Mouse (Mus musculus) ES-E14 (cell line): ENCODE results near the gene Rubcn. TPM values are rescaled to one million over a fixed set of nuclear protein-coding genes. Genes with fewer than 3 reads are reported as not detected.

ENCODE experiments used
- DNase-seq: peaks from one replicate; pipeline ENCODE4 v3.0.0-alpha.2; 2013; ENCODE audit warnings: low read depth, low spot score
- H3K27ac ChIP-seq: 2 replicates; pipeline ENCODE4 v1.5.1; 2012; ENCODE audit warnings: low read depth, mild to moderate bottlenecking, low read length, moderate library complexity, mixed read lengths; ENCODE audit not compliant: poor library complexity, insufficient read depth, severe bottlenecking
- H3K36me3 ChIP-seq: 2 replicates; pipeline ENCODE4 v1.6.1; 2012; ENCODE audit warnings: mild to moderate bottlenecking, low read length, moderate library complexity, mixed read lengths; ENCODE audit not compliant: control insufficient read depth, poor library complexity, insufficient read depth, severe bottlenecking
- H3K4me1 ChIP-seq, 2 experiments: fragments of 150-350 bp in 1 of 2; sonication (generic) in 1 of 2; 2 replicates each; pipeline ENCODE4 v1.6.1; 2012; ENCODE audit warnings: low read length in 2 of 2, mild to moderate bottlenecking in 1 of 2, mixed read lengths in 1 of 2; ENCODE audit not compliant: control insufficient read depth in 2 of 2, insufficient read depth in 2 of 2, poor library complexity in 1 of 2
- H3K4me3 ChIP-seq, 2 experiments: fragments of 150-350 bp in 1 of 2; sonication (generic) in 1 of 2; 2 replicates each; pipeline ENCODE4 v1.5.1; 2012; ENCODE audit warnings: low read length in 2 of 2, low read depth in 1 of 2, mild to moderate bottlenecking in 1 of 2, mixed read lengths in 1 of 2; ENCODE audit not compliant: insufficient read depth in 1 of 2, poor library complexity in 1 of 2, severe bottlenecking in 1 of 2
- H3K9ac ChIP-seq: 2 replicates; pipeline ENCODE4 v1.6.1; 2012; ENCODE audit warnings: low read depth, mild to moderate bottlenecking, low read length, mixed read lengths; ENCODE audit not compliant: poor library complexity, insufficient read depth, severe bottlenecking
- H3K9me3 ChIP-seq: fragments of 150-350 bp; sonication (generic); 2 replicates; pipeline ENCODE4 v1.6.1; 2012; ENCODE audit warnings: low read depth, mild to moderate bottlenecking, low read length; ENCODE audit not compliant: control insufficient read depth, insufficient read depth
- CHD2 ChIP-seq: IDR thresholded peaks from 2 replicates; pipeline ENCODE4 v1.6.1; 2014; ENCODE audit warnings: mild to moderate bottlenecking, low read depth, low read length, inconsistent platforms
- HCFC1 ChIP-seq: IDR thresholded peaks from 2 replicates; pipeline ENCODE4 v1.6.1; 2012; ENCODE audit warnings: low read length, inconsistent platforms, borderline replicate concordance; ENCODE audit not compliant: insufficient read depth
- MAFK ChIP-seq: IDR thresholded peaks from 2 replicates; pipeline ENCODE4 v1.6.1; 2014; ENCODE audit warnings: mild to moderate bottlenecking, low read depth, low read length, inconsistent platforms; ENCODE audit not compliant: insufficient read depth
- ZC3H11A ChIP-seq: IDR thresholded peaks from 2 replicates; pipeline ENCODE4 v1.6.1; 2012; ENCODE audit warnings: low read depth, mild to moderate bottlenecking, inconsistent platforms, low read length, borderline replicate concordance
- ZNF384 ChIP-seq: IDR thresholded peaks from 2 replicates; pipeline ENCODE4 v1.6.1; 2012; ENCODE audit warnings: low read depth, low read length, inconsistent platforms
- in situ Hi-C, 2 experiments: fragments of 600-800 bp; cut with MboI; formaldehyde crosslinking; loops; one replicate each; pipeline ENCODE4 v1.15.1; 2025; ENCODE audit warnings: low sequenced_read_pairs in 2 of 2, inconsistent platforms in 1 of 2; ENCODE audit not compliant: unreplicated experiment in 2 of 2
- total RNA-seq: library from RNA; depleted of rRNA; stranded (reverse); fragments of 300-350 nt; gene quantifications from 2 replicates; pipeline ENCODE4 v1.2.3, GENCODE M21; 2012

The Rubcn gene
- total RNA-seq, 1 experiment = 19.4 TPM

DNA sequence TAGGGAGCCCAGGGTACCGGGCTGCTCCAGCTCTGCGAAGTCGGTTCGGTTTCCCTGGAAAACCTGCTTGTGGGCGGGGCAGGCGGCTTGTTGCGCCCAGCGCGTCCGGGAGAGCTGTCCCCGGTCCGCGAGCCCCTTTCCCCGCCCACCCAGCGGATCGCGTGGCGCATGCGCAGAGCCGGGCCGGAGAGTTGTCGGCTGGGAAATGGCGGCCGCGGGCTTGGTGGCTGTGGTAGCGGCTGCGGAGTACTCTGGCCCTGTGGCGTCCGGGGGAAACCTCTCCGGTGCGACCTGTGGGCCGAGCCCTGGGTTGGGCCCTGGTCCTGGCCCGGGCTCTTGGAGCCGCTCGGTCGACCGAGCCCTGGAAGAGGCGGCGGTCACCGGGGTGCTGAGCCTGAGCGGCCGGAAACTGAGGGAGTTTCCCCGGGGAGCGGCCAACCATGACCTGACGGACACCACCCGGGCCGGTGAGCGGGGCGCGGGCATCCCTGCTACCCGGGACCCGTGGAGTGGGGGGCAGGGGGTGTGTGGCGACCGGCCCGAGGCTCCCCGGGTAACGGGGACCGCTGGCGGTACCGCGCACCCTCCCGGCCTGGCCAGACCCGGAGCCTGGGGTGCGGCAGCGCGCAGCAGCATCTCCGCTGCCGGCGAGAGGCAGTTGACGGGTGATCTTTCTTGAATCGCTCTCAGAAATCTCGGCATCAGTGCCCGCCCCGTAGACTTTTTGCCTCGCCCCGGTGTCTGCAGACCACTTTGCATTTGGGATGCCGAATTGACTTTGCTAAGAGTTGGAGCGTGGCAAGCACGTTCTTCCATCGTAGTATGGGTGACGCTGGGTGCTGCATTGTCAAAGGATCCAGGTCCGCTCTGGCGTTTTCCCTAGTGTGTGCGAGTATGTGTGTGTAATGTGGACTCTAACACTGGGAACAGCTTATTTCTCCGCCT, 36.6 kb upstream of the Rubcn start, which contains the start of gene Lrch3:
Lrch3 (plus strand) TSS at position 164 of the 945 bp plus-strand sequence.
- TF ChIP-seq MAFK = no peak
- TF ChIP-seq ZNF384 = no peak
- no peak for TF ChIP-seq ZC3H11A
- no peak for TF ChIP-seq CHD2
- TF ChIP-seq HCFC1 = no peak; the same call in 1 of the 2 replicates
- peak within 1 kb of the TSS; percentile 95 for H3K9ac ChIP-seq
- H3K9me3 ChIP-seq = no peaks in the 10 kb centered on the region
- H3K4me1 ChIP-seq = peaks cover 2 to 9% of the 10 kb centered on the region in 2 experiments; a peak in 2 of 4 replicates
- DNase-seq = peak; percentile 79
- H3K27ac ChIP-seq = peak within 1 kb of the TSS; percentile 73
- in situ Hi-C loops = no loop called here
- H3K36me3 ChIP-seq = no peaks in the 10 kb centered on the region
- peak within 1 kb of the TSS; percentile 96 to 98 for H3K4me3 ChIP-seq

DNA sequence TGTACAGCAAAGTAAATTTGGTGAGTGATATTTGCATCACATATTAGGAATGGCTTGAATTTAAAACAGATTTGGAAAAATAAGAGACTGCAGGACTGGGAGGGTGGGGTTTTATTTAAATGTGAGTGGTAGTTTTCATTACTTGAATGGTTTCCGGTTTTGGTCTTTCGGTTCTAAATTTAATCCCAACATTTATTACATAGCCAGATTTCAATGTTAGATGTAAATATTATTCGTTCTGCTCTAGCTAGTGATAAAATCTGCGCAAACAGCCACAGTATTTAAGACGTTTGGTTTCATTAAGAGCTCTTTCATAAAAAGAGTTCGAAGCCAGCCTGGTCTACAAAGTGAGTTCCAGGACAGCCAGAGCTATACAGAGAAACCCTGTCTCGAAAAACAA, 35.6 kb upstream of the Rubcn start:
- Histone ChIP-seq H3K4me3 (peak overlapping the region in 1 of 2 experiments; percentile 96; a peak in 1 of 4 replicates), H3K4me1 (peaks cover 2 to 9% of the 10 kb centered on the region in 2 experiments; a peak in 2 of 4 replicates), H3K9me3 (no peaks in the 10 kb centered on the region)

DNA sequence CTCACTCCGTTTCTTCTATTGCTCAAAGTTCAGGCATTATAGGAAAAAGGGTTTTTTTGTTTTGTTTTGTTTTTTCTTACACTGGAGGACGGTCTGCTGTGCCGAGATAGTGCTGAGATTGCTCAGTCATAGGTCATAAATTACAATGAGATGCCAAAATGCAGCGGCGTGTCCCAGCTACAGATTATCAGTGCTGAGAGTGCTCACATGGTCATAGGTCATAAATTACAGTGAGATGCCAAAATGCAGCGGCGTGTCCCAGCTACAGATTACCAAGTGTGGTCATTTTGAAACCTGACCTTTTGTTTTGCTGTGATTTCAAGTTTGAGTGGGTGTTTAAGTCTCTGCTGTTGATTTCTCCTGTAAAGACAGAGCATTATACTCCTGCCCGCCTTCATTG, 29.2 kb upstream of the Rubcn start:
- Histone ChIP-seq H3K9me3 (no peaks in the 10 kb centered on the region), H3K36me3 (no peaks in the 10 kb centered on the region; the same call in 1 of the 2 replicates), H3K4me3 (no peak overlapping the region), H3K4me1 (no peaks in the 10 kb centered on the region), H3K27ac (no peak overlapping the region), H3K9ac (no peak overlapping the region)
- DNase-seq = no peak
- in situ Hi-C loops = no loop called here
- TF ChIP-seq MAFK (no peak), HCFC1 (no peak), ZC3H11A (no peak), ZNF384 (no peak), CHD2 (no peak)

More for the DNA sequence above, 35.6 kb upstream of the Rubcn start:
- no peaks in the 10 kb centered on the region for H3K36me3 ChIP-seq
- H3K9ac ChIP-seq = no peak overlapping the region
- no peak overlapping the region for H3K27ac ChIP-seq
- TF ChIP-seq HCFC1 = no peak
- TF ChIP-seq CHD2 = no peak
- TF ChIP-seq MAFK = no peak
- no peak for TF ChIP-seq ZC3H11A
- no peak for TF ChIP-seq ZNF384
- DNase-seq = no peak
- in situ Hi-C loops = no loop called here

GRCm38 (mm10) chr16:32906186-32906585, 28.6 kb upstream of the Rubcn start:
- H3K4me1 ChIP-seq = no peaks in the 10 kb centered on the region
- H3K27ac ChIP-seq = no peak overlapping the region
- no peak overlapping the region for H3K4me3 ChIP-seq
- H3K9ac ChIP-seq = no peak overlapping the region
- no peaks in the 10 kb centered on the region; the same call in 1 of the 2 replicates for H3K36me3 ChIP-seq
- H3K9me3 ChIP-seq = no peaks in the 10 kb centered on the region
- in situ Hi-C loops = no loop called here
- no peak for DNase-seq
- no peak for TF ChIP-seq HCFC1
- no peak for TF ChIP-seq MAFK
- TF ChIP-seq ZC3H11A = no peak
- no peak for TF ChIP-seq CHD2
- no peak for TF ChIP-seq ZNF384
